Mouse (Mus musculus) midbrain, embryonic 16.5 days (tissue): ENCODE results near the gene Sap18b. TPM values are rescaled to one million over a fixed set of nuclear protein-coding genes. Genes with fewer than 3 reads are reported as not detected.
A peak's percentile ranks its signal among the peaks of the same experiment; 100 is the strongest.

ENCODE experiments used
- ATAC-seq: fragments of 200-750 bp; cut with Nextera tagmentation; 2 replicates; pipeline ENCODE4 v1.8.0; 2017; ENCODE audit warnings: moderate TSS enrichment
- H3K27ac ChIP-seq: fragments of 300-500 bp; sonication (generic); 2 replicates; pipeline ENCODE4 v1.5.1; 2014; ENCODE audit warnings: mild to moderate bottlenecking, low read length, mixed read lengths
- H3K27me3 ChIP-seq: fragments of 300-500 bp; sonication (generic); 2 replicates; pipeline ENCODE4 v1.6.1; 2014; ENCODE audit warnings: low read depth, low read length, mixed read lengths; ENCODE audit not compliant: control insufficient read depth, insufficient read depth
- H3K36me3 ChIP-seq: fragments of 300-500 bp; sonication (generic); 2 replicates; pipeline ENCODE4 v1.6.1; 2014; ENCODE audit warnings: mild to moderate bottlenecking, low read length, moderate library complexity, mixed read lengths; ENCODE audit not compliant: control insufficient read depth, insufficient read depth
- H3K4me1 ChIP-seq: fragments of 300-500 bp; sonication (generic); 2 replicates; pipeline ENCODE4 v1.6.1; 2014; ENCODE audit warnings: mild to moderate bottlenecking, low read length, mixed read lengths; ENCODE audit not compliant: control insufficient read depth, insufficient read depth
- H3K4me2 ChIP-seq: fragments of 300-500 bp; sonication (generic); 2 replicates; pipeline ENCODE4 v1.6.1; 2014; ENCODE audit warnings: mild to moderate bottlenecking, low read length, mixed read lengths
- H3K4me3 ChIP-seq: fragments of 300-500 bp; sonication (generic); 2 replicates; pipeline ENCODE4 v1.5.1; 2014; ENCODE audit warnings: low read depth, mild to moderate bottlenecking, low read length, moderate library complexity, mixed read lengths
- H3K9ac ChIP-seq: fragments of 300-500 bp; sonication (generic); 2 replicates; pipeline ENCODE4 v1.6.1; 2014; ENCODE audit warnings: low read depth, low read length, mixed read lengths
- H3K9me3 ChIP-seq: fragments of 300-500 bp; sonication (generic); replicated peaks from 2 replicates; pipeline ENCODE4 v1.6.1; 2014; ENCODE audit warnings: mild to moderate bottlenecking, low read length, mixed read lengths; ENCODE audit not compliant: control insufficient read depth, poor library complexity, severe bottlenecking
- WGBS: fragments of 180-500 bp; shearing (Covaris S2); extraction: QIAGEN DNeasy Blood & Tissue Kit; methylation state at CpG from one replicate; pipeline ENCODE4 v1.1.7; 2014; 5-methylcytosine and 5-hydroxymethylcytosine counted together
- polyA plus RNA-seq: library from polyadenylated mRNA; unstranded; fragments of >200 nt; fragmentation: Nextera tagmentation; extraction: Ambion mirVana; gene quantifications from 2 replicates; pipeline ENCODE4 v1.2.1, GENCODE M21; 2015

The Sap18b gene
- polyA plus RNA-seq, 1 experiment from 2014 or later: 209 TPM

DNA sequence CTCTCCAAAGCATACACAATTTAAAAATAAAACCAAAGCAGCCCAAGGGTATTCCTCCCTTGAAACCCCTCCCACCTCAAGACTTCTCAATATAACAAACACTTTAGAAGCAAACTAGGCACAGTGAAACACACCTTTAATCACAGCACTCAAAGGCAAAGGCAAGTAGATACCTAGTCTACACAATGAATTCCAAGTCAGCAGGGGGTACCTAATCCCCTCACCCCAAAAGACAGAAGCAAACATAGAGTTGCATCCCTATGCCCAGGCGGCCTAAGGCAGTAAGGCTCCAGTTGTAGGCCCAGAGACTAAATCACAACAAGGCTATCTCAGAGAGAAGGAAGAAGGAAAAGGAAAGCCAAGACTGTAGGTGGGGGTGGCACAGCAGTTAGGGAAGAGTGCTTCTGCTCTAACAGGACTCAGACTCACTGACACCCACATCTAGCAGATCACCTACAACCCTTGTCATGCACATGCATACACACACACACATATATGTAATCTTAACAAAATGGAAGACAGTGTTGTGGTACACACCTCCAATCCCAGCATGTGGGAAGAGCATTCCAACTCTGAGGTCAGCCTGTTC, 23.6 kb upstream of the Sap18b start:
- no peak overlapping the region for H3K4me2 ChIP-seq
- H3K27me3 ChIP-seq: no peaks in the 10 kb centered on the region
- H3K9me3 ChIP-seq: no peaks in the 10 kb centered on the region
- H3K4me3 ChIP-seq: no peak overlapping the region
- 92% methylated on average over 1 of the region's 1 CpGs for WGBS
- H3K4me1 ChIP-seq: peaks cover 30% of the 10 kb centered on the region
- H3K27ac ChIP-seq: no peak overlapping the region
- ATAC-seq: no peak
- H3K36me3 ChIP-seq: no peaks in the 10 kb centered on the region
- H3K9ac ChIP-seq: no peak overlapping the region

DNA sequence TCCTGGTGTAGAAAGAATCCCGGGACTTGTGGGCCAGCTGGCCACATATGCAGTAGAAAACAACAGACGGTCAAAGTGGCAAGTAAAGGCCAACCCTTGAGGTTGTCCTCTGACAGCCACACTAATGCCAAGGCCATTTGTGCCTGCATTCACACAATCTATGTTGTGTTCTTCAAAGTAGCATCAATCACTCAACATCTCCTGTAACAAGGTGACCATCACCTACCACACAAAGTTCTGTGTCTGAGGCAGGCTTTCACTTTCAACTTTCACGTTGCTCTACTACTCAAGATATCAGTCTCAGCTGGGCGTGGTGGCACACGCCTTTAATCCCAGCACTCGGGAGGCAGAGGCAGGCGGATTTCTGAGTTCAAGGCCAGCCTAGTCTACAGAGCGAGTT, 22.9 kb upstream of the Sap18b start:
- no peaks in the 10 kb centered on the region for H3K36me3 ChIP-seq
- no peak overlapping the region for H3K4me3 ChIP-seq
- H3K9ac ChIP-seq: no peak overlapping the region
- ATAC-seq: no peak
- H3K9me3 ChIP-seq: no peaks in the 10 kb centered on the region
- no peak overlapping the region for H3K27ac ChIP-seq
- no peak overlapping the region for H3K4me2 ChIP-seq
- WGBS: 92% methylated on average over 8 of the region's 8 CpGs
- H3K4me1 ChIP-seq: peaks cover 30% of the 10 kb centered on the region
- H3K27me3 ChIP-seq: no peaks in the 10 kb centered on the region

DNA sequence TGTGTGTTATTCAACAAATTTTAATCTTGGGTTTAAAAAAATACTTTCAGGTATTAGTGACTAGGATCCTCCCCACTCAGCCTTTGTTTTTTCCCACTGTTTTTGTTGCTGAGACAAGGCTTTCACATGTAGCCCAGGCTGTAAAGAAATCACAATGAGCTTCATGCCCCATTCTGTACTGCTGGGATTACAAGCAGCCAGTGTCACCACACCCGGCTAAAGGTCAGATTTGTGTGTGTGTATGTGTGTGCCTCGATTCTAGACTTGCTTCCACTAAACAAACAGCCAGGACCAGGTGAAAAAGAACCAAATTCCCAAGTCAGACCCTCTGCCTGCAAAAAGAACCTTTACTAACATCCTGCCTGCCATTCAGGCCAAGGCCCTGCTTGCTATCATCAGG, 19.7 kb upstream of the Sap18b start:
- no peaks in the 10 kb centered on the region for H3K9me3 ChIP-seq
- H3K4me2 ChIP-seq: peak overlapping the region; percentile 79
- H3K4me1 ChIP-seq: peaks cover 28% of the 10 kb centered on the region
- no peak overlapping the region for H3K27ac ChIP-seq
- H3K36me3 ChIP-seq: no peaks in the 10 kb centered on the region
- H3K9ac ChIP-seq: no peak overlapping the region
- H3K4me3 ChIP-seq: peak overlapping the region; percentile 95
- no peaks in the 10 kb centered on the region for H3K27me3 ChIP-seq
- WGBS: 49% methylated on average over 2 of the region's 2 CpGs
- ATAC-seq: no peak

DNA sequence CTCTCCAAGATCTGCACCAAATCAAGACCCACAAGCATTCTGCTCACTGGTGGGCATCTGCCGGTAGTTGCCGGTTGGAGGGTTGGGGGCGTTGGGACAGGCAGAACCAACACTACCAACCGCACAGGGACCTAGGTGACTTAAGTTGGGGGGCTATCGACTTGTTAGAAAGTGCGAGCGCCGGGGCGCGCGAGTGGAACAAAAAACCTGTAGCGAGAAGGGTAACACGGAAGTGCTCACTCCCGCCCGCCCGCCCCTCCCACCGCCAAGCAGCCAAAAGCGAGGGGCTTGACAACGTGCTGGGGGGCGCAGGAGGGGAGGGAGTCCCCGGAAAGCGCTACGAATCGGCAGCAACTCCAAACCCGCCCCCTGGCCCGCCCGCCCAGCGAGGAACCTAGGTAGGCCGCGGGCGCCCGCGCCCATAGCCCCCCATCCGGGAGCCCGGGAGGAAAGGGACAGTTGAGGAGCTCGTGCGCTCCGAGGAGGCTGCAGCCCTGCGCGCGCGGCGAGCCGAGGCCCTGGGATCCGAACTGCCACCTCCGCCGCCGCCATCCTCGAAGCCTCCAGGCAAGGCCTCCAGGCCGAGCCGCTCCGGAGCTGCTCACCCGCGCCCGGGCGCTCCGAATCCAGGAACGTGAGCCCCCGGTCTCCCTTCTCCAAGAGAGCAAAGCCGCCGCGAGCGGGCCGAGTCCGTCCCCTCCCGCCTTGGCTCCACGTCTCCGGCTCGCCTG, 18.5 kb upstream of the Sap18b start:
- Histone ChIP-seq H3K9ac (peak overlapping the region; percentile 96), H3K27me3 (no peaks in the 10 kb centered on the region), H3K4me2 (peak overlapping the region; percentile 79), H3K9me3 (no peaks in the 10 kb centered on the region), H3K36me3 (no peaks in the 10 kb centered on the region), H3K4me1 (peaks cover 25% of the 10 kb centered on the region), H3K27ac (peak overlapping the region; percentile 97), H3K4me3 (peak overlapping the region; percentile 95)
- WGBS: 1% methylated on average over 44 of the region's 69 CpGs
- ATAC-seq: 0 out of 2 replicates have a peak, but pooled peaks have one; percentile 6

DNA sequence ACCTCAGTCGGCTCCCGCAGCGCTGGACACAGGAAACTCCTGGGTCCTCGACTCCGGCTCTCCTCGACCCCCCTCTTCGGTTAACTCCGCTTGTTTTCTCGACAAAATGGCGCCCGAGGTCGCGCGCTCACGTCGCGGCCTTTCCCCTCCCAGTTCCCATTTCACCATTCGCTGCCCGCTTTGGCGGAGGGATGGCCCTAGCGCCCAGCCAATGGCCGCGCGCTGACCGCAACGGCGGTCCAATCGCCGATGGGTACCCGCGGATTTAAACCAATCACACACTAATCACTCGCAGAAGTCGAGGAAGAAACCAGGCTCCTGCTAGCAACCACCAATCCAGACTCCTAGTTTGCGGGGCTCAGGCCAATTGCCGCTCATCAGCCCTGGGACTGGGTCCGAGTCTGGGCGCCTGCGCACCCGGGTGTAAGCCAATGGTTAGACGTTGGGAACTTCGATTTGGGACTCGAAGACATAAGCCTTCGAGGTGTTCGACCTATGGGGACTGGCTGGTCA, 17.8 kb upstream of the Sap18b start, which contains the start of gene Cnot1:
Gene Cnot1 (minus strand): TSS at position 134 of the 513 bp plus-strand sequence.
- Histone ChIP-seq H3K4me1 (peaks cover 24% of the 10 kb centered on the region), H3K4me3 (peak within 1 kb of the TSS; percentile 95), H3K27ac (peak within 1 kb of the TSS; percentile 97), H3K4me2 (peak within 1 kb of the TSS; percentile 79), H3K27me3 (no peaks in the 10 kb centered on the region), H3K36me3 (no peaks in the 10 kb centered on the region), H3K9ac (peak within 1 kb of the TSS; percentile 96), H3K9me3 (no peaks in the 10 kb centered on the region)
- under 1% methylated on average over 44 of the region's 44 CpGs for WGBS
- ATAC-seq: peak; percentile 97

DNA sequence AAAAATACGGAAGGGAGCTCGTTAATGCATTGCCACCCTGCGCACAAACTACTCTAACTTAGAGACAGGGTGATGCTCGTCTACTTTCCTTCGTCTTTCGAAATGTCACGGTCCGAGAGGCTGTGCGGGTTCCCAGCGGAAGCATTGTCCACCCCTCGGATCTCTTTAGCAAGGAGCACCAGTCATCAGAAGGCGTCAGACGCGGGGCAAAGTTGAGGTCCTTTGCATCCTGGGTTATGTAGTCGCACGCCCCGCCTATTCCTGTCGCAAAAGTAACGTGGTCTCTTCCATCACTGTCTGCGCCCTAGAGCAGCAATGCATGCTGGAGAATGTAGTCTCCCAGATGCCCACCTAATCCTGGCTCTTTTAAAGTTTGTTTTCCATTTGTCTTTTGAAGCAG, 17.3 kb upstream of the Sap18b start:
- Histone ChIP-seq H3K27me3 (no peaks in the 10 kb centered on the region), H3K4me1 (peaks cover 24% of the 10 kb centered on the region), H3K9me3 (no peaks in the 10 kb centered on the region), H3K9ac (peak overlapping the region; percentile 64; the same call in 1 of the 2 replicates), H3K27ac (peak overlapping the region; percentile 97), H3K36me3 (no peaks in the 10 kb centered on the region), H3K4me3 (peak overlapping the region; percentile 95), H3K4me2 (peak overlapping the region; percentile 62)
- under 1% methylated on average over 20 of the region's 20 CpGs for WGBS
- ATAC-seq: peak; percentile 96

DNA sequence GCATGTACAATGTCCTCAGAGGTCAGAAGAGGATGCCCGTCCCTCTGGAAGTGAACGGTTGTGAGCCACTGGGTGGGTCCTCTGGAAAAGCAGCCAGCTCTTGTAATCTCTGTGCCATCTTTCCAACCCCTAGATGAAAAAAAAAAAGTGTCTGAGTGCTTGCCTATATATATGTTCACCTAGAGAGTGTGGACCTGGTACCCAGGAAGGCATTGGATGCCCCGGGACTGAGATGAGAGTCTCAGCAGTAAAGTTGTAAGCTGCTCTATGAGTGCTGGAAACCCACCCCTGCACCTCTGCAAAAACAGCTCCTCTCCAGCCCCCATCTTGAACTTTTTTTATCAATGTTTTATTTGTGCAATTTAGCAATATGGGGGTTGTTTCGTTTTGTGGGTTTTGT, 16.5 kb upstream of the Sap18b start:
- no peak overlapping the region for H3K27ac ChIP-seq
- 88% methylated on average over 4 of the region's 4 CpGs for WGBS
- no peaks in the 10 kb centered on the region for H3K27me3 ChIP-seq
- H3K9ac ChIP-seq: no peak overlapping the region
- no peak overlapping the region for H3K4me2 ChIP-seq
- no peaks in the 10 kb centered on the region for H3K36me3 ChIP-seq
- H3K9me3 ChIP-seq: no peaks in the 10 kb centered on the region
- ATAC-seq: no peak
- H3K4me3 ChIP-seq: no peak overlapping the region
- peaks cover 21% of the 10 kb centered on the region for H3K4me1 ChIP-seq

DNA sequence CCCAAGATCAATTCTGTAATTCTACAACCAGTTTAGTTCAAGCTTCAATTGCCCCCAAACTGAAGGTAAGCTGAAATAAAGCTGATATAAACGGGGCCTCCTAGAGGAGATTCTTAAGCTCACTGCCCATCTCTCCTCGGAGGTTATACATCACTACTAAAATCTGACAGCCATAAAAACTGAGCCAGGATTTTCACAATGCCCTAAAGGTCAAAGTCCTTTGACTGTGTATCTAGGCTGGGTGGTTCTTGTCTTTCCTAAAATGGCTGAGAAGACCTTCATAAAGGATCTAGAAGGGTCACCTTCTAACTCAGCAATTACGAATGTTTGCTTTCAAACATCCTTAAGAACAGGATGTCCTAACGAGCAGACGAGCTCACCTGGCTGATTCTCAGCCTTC, 16.0 kb upstream of the Sap18b start:
- H3K27me3 ChIP-seq: no peaks in the 10 kb centered on the region
- H3K4me2 ChIP-seq: no peak overlapping the region
- no peaks in the 10 kb centered on the region for H3K9me3 ChIP-seq
- H3K36me3 ChIP-seq: no peaks in the 10 kb centered on the region
- 89% methylated on average over 5 of the region's 5 CpGs for WGBS
- no peak overlapping the region for H3K27ac ChIP-seq
- H3K4me3 ChIP-seq: no peak overlapping the region
- no peak for ATAC-seq
- H3K9ac ChIP-seq: no peak overlapping the region
- H3K4me1 ChIP-seq: peaks cover 17% of the 10 kb centered on the region

DNA sequence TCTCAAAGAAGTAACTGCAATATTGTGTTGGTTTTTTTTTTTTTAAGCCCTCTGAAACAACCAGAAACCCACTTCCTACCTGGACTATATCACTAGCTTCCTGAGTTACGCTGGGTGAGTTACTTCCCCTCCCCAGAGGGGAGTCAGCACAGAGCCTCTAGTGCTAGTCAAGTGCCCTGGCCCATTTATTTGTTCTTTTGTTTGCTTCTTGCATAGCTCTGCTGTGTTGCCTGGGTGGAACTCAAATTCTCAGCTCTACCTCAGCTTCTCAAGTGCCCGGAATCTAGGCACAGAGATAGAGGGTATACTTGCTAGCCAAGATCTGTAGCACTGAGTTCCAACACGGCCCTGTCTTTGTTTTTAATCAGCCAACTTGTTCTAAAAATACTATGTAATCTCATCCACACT, 15.0 kb upstream of the Sap18b start:
- 61% methylated on average over 3 of the region's 3 CpGs for WGBS
- Histone ChIP-seq H3K27me3 (no peaks in the 10 kb centered on the region), H3K9me3 (no peaks in the 10 kb centered on the region), H3K36me3 (no peaks in the 10 kb centered on the region), H3K4me2 (no peak overlapping the region), H3K9ac (no peak overlapping the region), H3K4me3 (no peak overlapping the region), H3K27ac (no peak overlapping the region), H3K4me1 (peaks cover 10% of the 10 kb centered on the region)
- ATAC-seq: no peak
